Mouse (Mus musculus) gastrocnemius, postnatal 14 days (tissue): ENCODE data around the gene Ffar4. TPM values are rescaled to one million over a fixed set of nuclear protein-coding genes. Genes with fewer than 3 reads are reported as not detected.
A peak's percentile ranks its signal among the peaks of the same experiment; 100 is the strongest.

Experiments used
- DNase-seq: peaks from one replicate; pipeline ENCODE4 v3.0.0; 2021; ENCODE audit warnings: mixed read lengths
- intact Hi-C: fragments of 180-260 bp; cut with DNase I; formaldehyde crosslinking; loops from one replicate; pipeline ENCODE4 v1.15.1; 2025; ENCODE audit warnings: low total_unique reads
- long read RNA-seq, 2 experiments: library from polyadenylated mRNA; stranded (forward); transcript quantifications; one replicate each; pipeline ENCODE4 v2.0.0; 2021
- total RNA-seq, 2 experiments: library from RNA; stranded (reverse); gene quantifications; 2 replicates each; pipeline ENCODE4 v1.2.3; 2021

The Ffar4 gene
- not detected for total RNA-seq
- long read RNA-seq, experiment 1 = 0 reads
- long read RNA-seq, experiment 2 = 0 reads

- peak; percentile 14 for DNase-seq
- intact Hi-C loops = no loop called here
These were observed at the start of gene Ffar4 for GRCm38 (mm10) chr19:38096858-38097758. Gene Ffar4 (plus strand): TSS chr19:38097071.

- DNase-seq = no peak
- intact Hi-C loops = loop anchor here (2.0 kb wide), 1 partner anchor 95 kb away; no protein-coding TSS in a partner anchor
These were observed 47.2 kb upstream of the Ffar4 start for GRCm38 (mm10) chr19:38049686-38050085.

- no peak for DNase-seq
- intact Hi-C loops = no loop called here
These were observed 43.4 kb upstream of the Ffar4 start for GRCm38 (mm10) chr19:38053227-38054041.

DNA sequence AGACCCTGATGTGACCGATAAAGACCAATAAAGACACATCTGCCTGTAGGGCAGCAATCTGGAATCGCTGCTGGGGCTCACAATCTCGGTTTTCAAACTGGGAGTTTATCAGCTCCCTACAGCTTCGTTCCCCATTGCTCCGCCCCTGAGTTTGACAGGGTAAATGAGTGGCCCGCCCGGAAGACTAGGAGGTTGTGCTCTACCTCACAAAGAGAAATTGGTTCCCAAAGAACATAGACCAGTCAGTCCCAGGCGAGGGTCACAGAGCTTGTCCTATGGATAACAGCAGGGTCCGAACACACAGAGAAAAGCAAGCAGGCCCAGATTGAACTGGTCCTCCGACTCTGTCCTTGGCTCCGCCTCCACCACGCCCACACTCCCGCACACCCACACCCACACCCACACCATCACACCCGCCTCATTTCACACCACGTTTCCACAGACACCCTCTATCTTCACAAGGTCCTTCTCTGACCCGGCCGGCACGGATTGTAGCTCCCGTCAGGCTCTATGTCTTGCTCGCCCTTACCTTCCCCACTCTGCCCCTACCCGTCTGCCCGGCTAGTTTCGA is 42.6 kb upstream of the Ffar4 start:
- peak; percentile 77 for DNase-seq

DNA sequence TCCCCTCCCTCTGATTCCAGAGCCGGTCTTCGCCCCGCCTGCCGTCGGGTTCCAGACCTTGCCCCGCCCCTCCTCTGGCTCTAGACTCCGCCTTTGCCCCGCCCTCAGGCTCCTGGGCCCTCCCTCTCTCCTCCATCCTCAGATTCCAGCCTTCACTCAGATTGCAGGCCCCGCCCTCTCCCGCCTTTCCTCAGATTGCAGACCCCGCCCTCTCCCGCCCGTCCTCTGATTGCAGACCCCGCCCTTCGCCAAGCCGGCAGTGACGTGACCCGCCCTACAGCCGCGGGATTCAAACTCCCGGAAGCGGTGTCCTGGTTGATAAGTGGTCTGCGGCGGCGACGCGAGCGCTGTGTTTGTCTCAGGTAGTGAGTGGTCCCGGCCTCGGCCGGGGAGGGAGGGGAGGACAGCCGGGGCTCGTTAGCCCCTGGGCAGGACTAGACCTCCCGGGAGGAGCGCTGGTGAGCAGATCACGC is 42.1 kb upstream of the Ffar4 start, which contains the start of gene Cep55:
TSS of gene Cep55 (plus strand) at position 292 of the 473 bp plus-strand sequence.
- intact Hi-C loops = no loop called here
- DNase-seq = peak; percentile 96

More for the DNA sequence above, 42.6 kb upstream of the Ffar4 start:
- intact Hi-C loops = no loop called here

- no peak for DNase-seq
- intact Hi-C loops = no loop called here
These were observed 41.1 kb upstream of the Ffar4 start for GRCm38 (mm10) chr19:38055798-38056197.

DNA sequence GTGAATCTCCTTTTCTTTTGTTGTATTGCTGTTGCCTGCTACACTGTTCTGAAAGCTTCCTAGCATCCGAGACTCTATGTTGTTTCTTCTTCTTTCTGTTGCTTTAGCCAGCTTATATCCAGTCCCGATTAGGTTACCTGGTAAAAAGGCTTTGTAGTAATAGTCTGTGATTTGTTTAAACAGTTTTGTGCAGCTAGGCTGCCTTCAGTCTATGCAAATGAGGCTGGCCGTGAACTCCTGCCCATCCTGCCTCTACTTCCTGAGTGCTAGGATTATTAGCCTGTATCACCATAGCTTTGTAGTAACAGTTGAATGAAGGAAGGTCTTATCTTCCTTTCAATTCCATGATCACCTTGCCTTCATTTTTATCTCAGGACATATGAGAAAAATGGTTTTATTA is 40.6 kb upstream of the Ffar4 start:
- intact Hi-C loops = no loop called here
- DNase-seq = no peak

GRCm38 (mm10) chr19:38056931-38057330 is 39.9 kb upstream of the Ffar4 start:
- intact Hi-C loops = no loop called here
- DNase-seq = no peak

DNA sequence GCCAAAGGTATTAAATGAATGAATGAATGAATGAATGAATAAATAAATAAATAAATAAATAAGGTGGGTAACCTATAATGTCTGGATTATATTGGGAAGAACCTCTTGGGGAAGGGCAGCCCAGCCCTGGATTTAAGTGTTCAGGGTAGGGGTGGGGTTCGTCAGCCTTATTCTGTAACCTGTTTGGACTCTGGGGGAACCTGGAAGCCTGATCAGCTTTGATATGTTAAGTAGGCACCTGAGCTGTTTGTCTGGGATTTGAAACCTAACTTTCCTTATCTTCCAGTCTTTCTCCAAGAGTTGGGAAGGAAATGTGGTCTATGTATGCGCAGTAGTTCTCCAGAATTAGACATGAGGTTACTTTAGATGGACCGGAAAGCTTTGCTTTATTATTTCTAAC is 33.7 kb upstream of the Ffar4 start:
- DNase-seq = no peak
- intact Hi-C loops = no loop called here

DNA sequence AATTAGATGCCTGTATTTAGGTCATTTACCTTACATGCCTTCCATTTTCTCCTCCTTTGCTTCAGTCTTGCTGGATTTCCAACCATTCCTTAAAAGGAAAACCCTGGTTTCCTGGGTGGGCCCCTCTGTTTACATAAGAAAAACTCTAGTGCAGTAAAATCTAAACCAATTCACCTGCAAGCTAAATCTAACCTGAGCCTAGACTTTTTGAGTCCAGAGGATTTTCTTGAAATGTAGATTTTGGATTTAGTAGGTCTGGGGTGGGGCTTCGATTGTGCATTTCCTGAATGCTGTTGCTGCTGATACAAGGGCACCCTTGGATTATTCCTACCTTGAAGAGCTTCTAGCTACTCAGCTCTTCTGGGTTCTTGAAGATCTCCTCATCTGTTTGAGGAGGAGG is 32.8 kb upstream of the Ffar4 start:
- intact Hi-C loops = no loop called here
- DNase-seq = no peak

- DNase-seq = no peak
- intact Hi-C loops = no loop called here
These were observed 23.6 kb upstream of the Ffar4 start for GRCm38 (mm10) chr19:38073226-38073625.

DNA sequence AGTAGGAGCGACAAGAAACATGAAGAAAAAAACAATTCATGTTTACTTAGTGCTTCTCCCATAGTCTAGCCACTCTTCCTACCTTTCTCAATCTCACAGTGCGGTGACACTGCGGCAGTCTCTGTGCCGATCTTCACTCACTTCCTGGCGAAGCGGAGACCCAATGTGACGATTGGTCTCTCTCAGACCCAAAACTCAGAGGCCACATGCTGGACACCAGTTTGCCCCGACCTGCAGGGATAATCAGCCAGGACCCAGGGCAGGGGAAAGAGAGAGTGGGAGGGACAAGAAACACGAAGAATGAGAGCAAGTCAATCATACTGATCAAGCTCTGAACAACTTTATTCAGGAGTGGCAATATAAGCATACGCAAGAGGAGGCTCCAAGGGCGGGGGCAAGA is 21.8 kb upstream of the Ffar4 start:
- no peak for DNase-seq
- intact Hi-C loops = no loop called here

GRCm38 (mm10) chr19:38076251-38076650 is 20.6 kb upstream of the Ffar4 start:
- no peak for DNase-seq
- intact Hi-C loops = no loop called here

GRCm38 (mm10) chr19:38077851-38078540 is 18.9 kb upstream of the Ffar4 start:
- DNase-seq = no peak
- intact Hi-C loops = no loop called here

- intact Hi-C loops = no loop called here
- no peak for DNase-seq
These were observed 15.5 kb upstream of the Ffar4 start for GRCm38 (mm10) chr19:38081361-38081760.

DNA sequence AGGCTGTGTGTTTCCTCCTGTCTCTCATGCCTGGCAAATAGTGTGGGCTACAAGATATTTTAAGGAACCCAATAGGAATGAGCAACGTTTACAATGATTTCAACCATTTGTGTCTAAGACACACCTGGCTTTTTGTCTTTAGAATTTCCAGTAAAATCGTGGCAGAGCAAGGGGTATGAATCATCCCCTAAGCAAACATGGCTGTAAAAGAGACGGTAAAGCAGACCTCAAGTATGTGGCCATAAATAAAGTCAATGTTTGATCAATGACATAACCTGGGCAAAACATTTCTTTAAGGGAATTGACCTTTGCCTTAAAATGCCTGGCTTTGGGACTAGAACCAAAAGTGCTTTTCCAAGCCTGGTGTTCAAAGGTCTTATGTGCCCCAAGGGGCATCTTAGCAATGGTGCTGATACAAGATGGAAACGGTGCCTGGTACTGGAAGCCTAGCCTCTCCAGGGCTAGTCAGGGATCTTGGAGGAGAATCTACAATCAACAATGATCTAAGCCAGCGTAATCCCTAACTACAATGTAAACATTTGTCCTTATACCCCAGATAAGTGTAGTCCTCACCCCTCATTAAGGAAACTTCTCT is 13.8 kb upstream of the Ffar4 start:
- no peak for DNase-seq
- intact Hi-C loops = no loop called here

GRCm38 (mm10) chr19:38085841-38086240 is 11.0 kb upstream of the Ffar4 start:
- no peak for DNase-seq
- intact Hi-C loops = no loop called here

GRCm38 (mm10) chr19:38086948-38087551 is 9.8 kb upstream of the Ffar4 start:
- intact Hi-C loops = no loop called here
- peak; percentile 61 for DNase-seq

DNA sequence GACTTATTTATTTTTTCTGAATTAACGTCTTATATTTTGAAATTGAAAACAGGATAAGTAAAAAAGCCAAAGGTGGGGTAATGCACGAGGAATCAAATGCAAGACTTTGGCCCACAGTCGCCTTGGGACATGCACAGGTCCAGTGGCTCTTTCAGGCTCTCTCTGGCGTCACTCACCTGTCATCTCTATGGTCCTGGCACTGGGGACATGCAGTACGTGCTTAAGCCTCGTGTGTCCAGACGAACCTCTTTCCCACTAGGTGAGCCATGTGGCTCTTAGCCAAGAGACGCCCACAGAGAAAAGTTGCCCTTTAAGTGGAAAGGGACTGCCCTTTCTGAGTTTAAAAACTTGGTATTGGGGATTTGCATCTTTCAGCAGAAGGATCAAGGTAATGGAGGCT is 7.5 kb upstream of the Ffar4 start:
- intact Hi-C loops = no loop called here
- no peak for DNase-seq
